Mouse (Mus musculus) skeletal muscle tissue, postnatal 0 days (tissue): ENCODE data around the gene Tbrg1. TPM values are rescaled to one million over a fixed set of nuclear protein-coding genes. Genes with fewer than 3 reads are reported as not detected.

Experiments used
- polyA plus RNA-seq: library from polyadenylated mRNA; unstranded; fragments of >200 nt; fragmentation: Nextera tagmentation; extraction: Ambion mirVana; gene quantifications from 2 replicates; pipeline ENCODE4 v1.2.1, GENCODE M21; 2015

The Tbrg1 gene
- polyA plus RNA-seq = 89.1 and 99.7 TPM in 2 replicates

GRCm38 (mm10) chr9:37656931-37657481, at the start of gene Tbrg1:
Gene Tbrg1 (minus strand): TSS chr9:37657312.

GRCm38 (mm10) chr9:37669115-37669514, 12.0 kb upstream of the Tbrg1 start, which contains the start of gene Panx3:
Gene Panx3 (minus strand): TSS chr9:37669235.

GRCm38 (mm10) chr9:37613182-37613910, 43.8 kb downstream of the Tbrg1 start, which contains the start of gene Spa17:
Gene Spa17 (minus strand): TSS chr9:37613722.

Other genes starting within 250 kb of the Tbrg1 start
- not detected in 2 replicates for gene Robo3, start 224.1 kb downstream of the Tbrg1 start, polyA plus RNA-seq
- gene Msantd2, start 168.0 kb downstream of the Tbrg1 start, polyA plus RNA-seq = 6.5 and 7.9 TPM in 2 replicates
- gene Esam, start 129.2 kb downstream of the Tbrg1 start, polyA plus RNA-seq = 51.3 and 58.9 TPM in 2 replicates
- 1.3 and 2.1 TPM in 2 replicates for gene Vsig2, start 118.1 kb downstream of the Tbrg1 start, polyA plus RNA-seq
- gene Nrgn, start 104.4 kb downstream of the Tbrg1 start, polyA plus RNA-seq = 1.1 and 1.5 TPM in 2 replicates
- 4.0 and 5.3 TPM in 2 replicates for gene Siae, start 101.6 kb downstream of the Tbrg1 start, polyA plus RNA-seq
- 7.2 and 7.3 TPM in 2 replicates for gene Spa17, start 43.6 kb downstream of the Tbrg1 start, polyA plus RNA-seq
- gene Panx3, start 11.9 kb upstream of the Tbrg1 start, polyA plus RNA-seq = 0.58 TPM in 1 of 2 replicates, not detected in the other
- gene Olfr160, start 58.9 kb upstream of the Tbrg1 start, polyA plus RNA-seq = not detected in 2 replicates
- not detected in 2 replicates for gene Olfr874, start 87.8 kb upstream of the Tbrg1 start, polyA plus RNA-seq
- not detected in 2 replicates for gene Olfr875, start 114.5 kb upstream of the Tbrg1 start, polyA plus RNA-seq
- gene Olfr876, start 145.7 kb upstream of the Tbrg1 start, polyA plus RNA-seq = not detected in 2 replicates
- gene Olfr877, start 197.0 kb upstream of the Tbrg1 start, polyA plus RNA-seq = not detected in 2 replicates
- gene Olfr145, start 239.4 kb upstream of the Tbrg1 start, polyA plus RNA-seq = not detected in 2 replicates